Mouse (Mus musculus) T-helper 2 cell (primary cell): ENCODE results near the gene Lrit3.

Experiments
- in situ Hi-C: fragments of 300-600 bp; cut with MboI, MseI; formaldehyde crosslinking; loops from one replicate; pipeline ENCODE4 v1.15.1; 2025; ENCODE audit warnings: high pct_unique_total_duplicates

Lrit3 gene

GRCm38 (mm10) chr3:129803765-129804164 lies at the start of gene Lrit3:
Gene Lrit3, minus strand, starts transcription at chr3:129804030.
- in situ Hi-C loops = no loop called here

- in situ Hi-C loops = no loop called here
Measured at GRCm38 (mm10) chr3:129846846-129847245, 43.0 kb upstream of the Lrit3 start.

GRCm38 (mm10) chr3:129845868-129846267 lies 42.0 kb upstream of the Lrit3 start:
- in situ Hi-C loops = no loop called here

- in situ Hi-C loops = no loop called here
Measured at GRCm38 (mm10) chr3:129838017-129838416, 34.2 kb upstream of the Lrit3 start.

- in situ Hi-C loops = no loop called here
Measured at GRCm38 (mm10) chr3:129836965-129837364, 33.1 kb upstream of the Lrit3 start.

- in situ Hi-C loops = no loop called here
Measured at GRCm38 (mm10) chr3:129836051-129836697, 32.3 kb upstream of the Lrit3 start.

GRCm38 (mm10) chr3:129835388-129835934 lies 31.6 kb upstream of the Lrit3 start, which contains the start of gene Cfi:
Gene Cfi, plus strand, starts transcription at chr3:129835884.
- in situ Hi-C loops = no loop called here

GRCm38 (mm10) chr3:129831035-129831568 lies 27.3 kb upstream of the Lrit3 start, which contains the start of gene Gar1:
Gene Gar1, minus strand, starts transcription at chr3:129831396.
- in situ Hi-C loops = no loop called here

GRCm38 (mm10) chr3:129830626-129831025 lies 26.8 kb upstream of the Lrit3 start:
- in situ Hi-C loops = no loop called here

GRCm38 (mm10) chr3:129827691-129828090 lies 23.9 kb upstream of the Lrit3 start:
- in situ Hi-C loops = no loop called here

- in situ Hi-C loops = no loop called here
Measured at GRCm38 (mm10) chr3:129826691-129827090, 22.9 kb upstream of the Lrit3 start.

GRCm38 (mm10) chr3:129824891-129825290 lies 21.1 kb upstream of the Lrit3 start:
- in situ Hi-C loops = no loop called here

GRCm38 (mm10) chr3:129824146-129824545 lies 20.3 kb upstream of the Lrit3 start:
- in situ Hi-C loops = no loop called here

- in situ Hi-C loops = no loop called here
Measured at GRCm38 (mm10) chr3:129823293-129823692, 19.5 kb upstream of the Lrit3 start.

- in situ Hi-C loops = no loop called here
Measured at GRCm38 (mm10) chr3:129822206-129822775, 18.5 kb upstream of the Lrit3 start, which contains the start of gene Rrh. Gene Rrh, minus strand, starts transcription at chr3:129822587.

- in situ Hi-C loops = no loop called here
Measured at GRCm38 (mm10) chr3:129821736-129822135, 17.9 kb upstream of the Lrit3 start.

- in situ Hi-C loops = no loop called here
Measured at GRCm38 (mm10) chr3:129820847-129821246, 17.0 kb upstream of the Lrit3 start.

- in situ Hi-C loops = no loop called here
Measured at GRCm38 (mm10) chr3:129799011-129799410, 4.8 kb downstream of the Lrit3 start.

GRCm38 (mm10) chr3:129798551-129798950 lies 5.3 kb downstream of the Lrit3 start:
- in situ Hi-C loops = no loop called here

- in situ Hi-C loops = no loop called here
Measured at GRCm38 (mm10) chr3:129797341-129797740, 6.5 kb downstream of the Lrit3 start.

- in situ Hi-C loops = no loop called here
Measured at GRCm38 (mm10) chr3:129793801-129794200, 10.0 kb downstream of the Lrit3 start.

- in situ Hi-C loops = no loop called here
Measured at GRCm38 (mm10) chr3:129782746-129783145, 21.1 kb downstream of the Lrit3 start.

- in situ Hi-C loops = no loop called here
Measured at GRCm38 (mm10) chr3:129781435-129781834, 22.4 kb downstream of the Lrit3 start.
